Mouse (Mus musculus): ENCODE data around the gene Bicd2.

Gene Bicd2

DNA sequence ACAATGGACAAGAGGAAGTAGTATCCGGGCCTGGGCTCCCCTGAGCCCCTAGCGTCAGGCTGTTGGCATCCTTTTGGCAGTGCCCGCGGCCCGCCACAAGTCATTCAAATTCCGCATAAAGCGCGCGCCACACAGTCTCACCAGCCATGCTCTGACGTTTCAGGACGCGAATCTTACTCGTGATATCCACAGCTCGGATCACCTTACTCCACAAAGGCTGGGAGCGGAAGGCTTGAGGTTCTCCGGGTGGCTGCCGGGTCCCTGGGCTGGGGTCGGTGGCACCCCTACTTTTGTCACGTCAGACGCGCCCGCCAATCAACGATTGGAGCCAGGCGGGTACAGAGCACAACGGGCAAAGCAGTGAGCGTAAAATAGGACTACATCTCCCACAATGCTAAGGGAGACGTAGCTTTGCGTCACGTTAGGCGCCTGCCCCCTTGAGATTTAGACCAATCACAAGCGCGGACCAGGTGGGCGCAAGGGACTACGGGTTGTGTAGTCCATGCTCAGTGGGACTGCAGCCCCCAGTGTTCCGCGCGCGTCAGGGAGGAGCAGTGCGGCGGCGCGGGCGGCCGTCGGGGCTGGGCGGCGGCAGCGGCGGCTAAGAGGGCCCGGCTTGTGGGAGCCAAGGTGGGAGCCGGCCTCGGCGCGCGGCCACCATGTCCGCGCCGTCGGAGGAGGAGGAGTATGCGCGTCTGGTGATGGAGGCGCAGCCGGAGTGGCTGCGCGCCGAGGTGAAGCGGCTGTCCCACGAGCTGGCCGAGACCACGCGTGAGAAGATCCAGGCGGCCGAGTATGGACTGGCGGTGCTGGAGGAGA, at the start of gene Bicd2:
TSS of gene Bicd2 (plus strand) at position 574 of the 819 bp plus-strand sequence.
- peak; percentile 93 for DNase-seq

DNA sequence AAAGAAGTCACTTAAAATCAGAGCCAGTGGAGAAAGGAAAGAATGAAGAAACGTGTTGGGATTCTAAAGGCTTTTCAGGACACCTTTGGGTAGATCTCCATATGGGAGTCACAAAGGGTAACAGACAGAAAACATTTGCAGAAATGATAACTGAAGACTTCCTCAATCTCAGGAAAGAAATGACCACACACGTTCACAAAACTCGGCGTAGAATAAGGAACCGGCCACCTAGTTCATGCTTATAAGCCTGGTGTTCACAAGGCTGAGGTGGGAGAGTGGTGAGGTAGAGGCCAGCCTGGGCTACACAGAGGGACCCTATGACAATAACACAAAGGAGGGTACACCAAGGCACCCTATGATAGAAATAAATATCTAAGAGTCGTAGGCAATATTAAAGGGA, 49.4 kb upstream of the Bicd2 start:
- no peak for DNase-seq

DNA sequence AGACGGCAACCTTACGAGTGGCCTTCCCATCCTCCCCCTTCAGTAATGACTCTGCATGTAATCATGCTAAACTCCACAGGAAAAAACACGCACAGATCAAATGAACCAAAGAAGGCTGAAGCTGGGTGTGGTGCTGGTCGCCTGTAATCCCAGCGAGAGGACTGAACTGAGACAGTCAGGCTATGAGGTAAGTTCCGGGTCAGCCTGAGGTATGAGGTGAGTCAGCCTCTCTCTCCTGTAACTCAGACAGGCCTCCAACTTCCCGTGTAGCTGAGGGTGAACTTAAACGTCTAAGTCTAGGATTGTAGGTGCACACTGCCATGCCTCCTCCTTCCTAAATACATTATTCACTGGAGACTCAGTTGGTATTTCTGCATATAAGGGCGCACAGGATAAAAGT, 47.3 kb upstream of the Bicd2 start:
- no peak for DNase-seq

DNA sequence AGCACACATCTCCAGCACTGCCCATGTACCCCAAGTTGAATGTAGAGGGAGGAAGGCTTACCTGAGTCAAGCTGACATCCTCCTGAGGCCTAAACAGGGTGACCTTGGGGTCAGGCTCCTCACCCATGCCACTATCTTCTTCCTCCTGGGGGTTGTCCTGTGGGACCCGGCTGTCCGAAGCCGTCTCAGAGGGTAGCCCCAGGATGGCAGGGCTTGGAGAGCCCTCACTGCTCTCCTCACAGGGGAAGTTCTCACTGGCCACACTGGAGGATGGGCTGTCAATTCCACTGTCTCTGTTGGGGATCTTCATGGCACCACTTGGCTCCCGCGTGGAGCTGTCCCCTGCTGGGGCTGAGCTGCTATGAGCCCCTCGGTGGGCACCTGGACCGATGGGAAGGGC, 45.1 kb upstream of the Bicd2 start:
- no peak for DNase-seq

DNA sequence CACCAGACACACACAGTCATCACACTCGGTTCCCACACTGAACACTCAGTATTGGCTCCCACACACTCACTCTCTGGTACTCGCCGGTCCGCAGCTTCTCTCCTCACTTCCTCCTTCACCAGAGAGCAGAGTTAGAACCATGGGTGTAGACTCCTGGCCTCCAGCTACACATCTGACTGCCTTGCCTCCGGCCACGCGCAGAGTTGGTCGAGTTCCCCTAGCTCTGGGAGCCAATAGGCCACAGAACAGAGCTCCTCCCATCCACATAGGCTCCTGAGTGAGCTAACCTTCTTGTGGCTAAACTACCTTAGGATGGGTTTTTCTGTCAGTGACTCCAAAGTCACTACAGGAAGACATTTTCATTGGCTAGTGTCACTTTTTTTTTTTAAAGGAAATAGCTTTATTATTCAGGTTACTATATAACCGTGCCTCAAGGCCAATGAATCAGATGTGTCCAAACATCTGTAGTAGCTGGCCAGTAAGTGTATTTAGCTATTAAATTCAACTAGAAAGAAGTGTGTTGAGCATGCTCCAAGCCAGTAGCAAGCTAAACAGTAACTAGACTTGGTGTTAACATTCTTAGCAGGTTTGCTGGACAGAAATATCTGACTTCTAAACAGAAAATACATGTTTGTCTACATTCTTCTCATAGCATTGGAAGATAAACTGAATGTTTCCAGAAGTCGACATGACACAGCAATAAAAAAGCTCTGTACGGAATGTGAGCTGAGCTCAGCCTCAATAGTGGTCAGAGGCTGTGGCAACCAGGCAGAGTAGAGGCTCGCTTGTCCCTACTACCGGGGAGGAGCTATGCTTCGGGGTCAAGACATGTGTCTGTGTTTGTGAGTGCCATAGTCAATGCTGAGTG, 42.6 kb upstream of the Bicd2 start:
- DNase-seq, result no peak

DNA sequence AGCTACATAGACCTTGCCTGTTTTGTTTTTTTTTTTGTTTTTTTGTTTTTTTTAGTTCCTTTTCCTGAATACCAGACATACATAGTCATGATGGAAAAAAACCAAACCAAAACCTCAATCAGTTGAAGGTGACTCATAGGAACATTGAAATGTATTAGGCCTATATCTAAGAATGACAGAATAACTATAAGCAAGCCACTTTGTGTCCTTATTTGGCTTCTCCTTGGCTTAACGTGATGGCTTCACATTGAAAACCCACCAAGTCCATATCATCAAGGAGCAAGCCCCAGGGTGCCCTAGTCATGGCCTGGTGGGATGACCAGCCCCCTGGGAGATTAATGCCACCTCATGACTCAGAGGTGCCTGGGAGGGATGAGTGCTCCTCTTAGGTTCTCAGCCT, 40.6 kb upstream of the Bicd2 start:
- DNase-seq, result no peak

DNA sequence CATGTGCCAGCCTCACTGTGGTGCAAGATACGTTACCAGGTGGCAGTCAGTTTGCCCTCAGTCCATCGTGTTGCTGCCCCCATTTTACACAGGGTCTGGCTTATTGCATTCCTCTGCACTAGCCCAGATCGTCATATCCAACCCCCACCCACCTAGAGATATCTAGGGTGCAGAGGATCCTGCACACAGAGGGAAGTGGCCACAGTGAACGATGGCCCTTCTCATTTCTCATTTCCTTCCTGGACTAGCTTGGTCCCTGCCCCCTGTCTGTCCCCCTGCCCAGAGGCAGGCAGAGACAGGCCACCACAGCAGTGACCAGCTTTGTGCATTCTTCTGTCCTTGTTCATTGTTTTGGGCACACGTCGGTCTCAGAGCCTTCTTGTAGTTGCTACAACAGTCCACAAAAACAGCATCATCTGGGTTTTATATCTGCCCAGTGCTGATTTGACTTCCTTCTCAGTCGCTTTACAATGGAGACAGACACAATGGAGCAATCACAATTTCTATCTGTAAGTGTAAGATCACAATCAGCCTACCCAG, 34.5 kb upstream of the Bicd2 start:
- DNase-seq, result peak; percentile 37

DNA sequence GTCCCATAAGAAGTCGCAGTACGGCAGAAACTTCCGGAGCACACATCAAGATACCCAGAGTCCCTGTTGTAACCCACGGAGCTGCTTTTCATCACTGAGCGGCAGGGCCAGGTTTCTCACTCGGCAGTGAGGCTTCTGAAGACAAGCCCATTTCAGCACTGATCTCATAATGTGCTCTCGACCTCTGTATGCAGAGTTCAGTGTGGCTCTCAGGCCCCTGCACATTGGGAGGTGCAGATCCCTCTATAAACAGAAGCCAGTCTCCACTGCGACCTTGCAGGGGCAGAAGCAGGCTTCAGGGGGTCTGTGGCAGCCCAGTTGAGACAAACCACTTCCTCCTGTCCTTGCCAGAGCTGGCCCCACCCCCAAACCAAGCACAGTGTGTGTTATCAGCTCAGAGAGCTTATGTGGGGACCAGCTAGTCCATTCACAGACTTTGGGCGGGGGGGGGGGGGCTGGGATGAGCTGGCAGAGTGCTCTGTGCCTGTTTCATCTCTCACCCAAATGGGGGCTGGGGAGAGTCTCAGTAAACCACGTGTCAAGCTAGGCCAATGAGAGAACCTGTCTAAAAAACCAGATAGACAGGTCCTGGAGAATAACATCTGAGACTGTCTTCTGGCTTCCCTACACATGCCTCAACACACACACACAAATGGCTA, 33.9 kb upstream of the Bicd2 start:
- peak; percentile 81 for DNase-seq

DNA sequence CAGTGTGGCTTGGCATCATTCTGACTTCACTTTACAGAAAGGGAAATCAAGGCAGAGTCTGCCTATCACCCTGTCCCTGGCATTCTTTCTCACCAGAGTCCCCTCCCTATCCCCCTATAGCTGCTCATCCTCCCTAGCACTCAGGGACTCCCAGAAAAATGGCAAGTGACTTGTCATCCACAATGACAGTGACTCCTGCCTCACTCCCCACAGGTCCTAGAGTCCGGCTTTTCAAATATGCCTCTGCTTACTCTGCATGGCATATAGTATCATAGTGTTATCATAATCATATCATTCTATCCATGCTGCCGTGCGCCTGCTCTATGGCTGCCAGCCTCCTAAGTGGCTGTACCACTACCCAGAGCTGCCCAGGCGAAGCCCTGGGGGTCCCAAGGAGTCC, 33.2 kb upstream of the Bicd2 start:
- DNase-seq, result peak; percentile 42

DNA sequence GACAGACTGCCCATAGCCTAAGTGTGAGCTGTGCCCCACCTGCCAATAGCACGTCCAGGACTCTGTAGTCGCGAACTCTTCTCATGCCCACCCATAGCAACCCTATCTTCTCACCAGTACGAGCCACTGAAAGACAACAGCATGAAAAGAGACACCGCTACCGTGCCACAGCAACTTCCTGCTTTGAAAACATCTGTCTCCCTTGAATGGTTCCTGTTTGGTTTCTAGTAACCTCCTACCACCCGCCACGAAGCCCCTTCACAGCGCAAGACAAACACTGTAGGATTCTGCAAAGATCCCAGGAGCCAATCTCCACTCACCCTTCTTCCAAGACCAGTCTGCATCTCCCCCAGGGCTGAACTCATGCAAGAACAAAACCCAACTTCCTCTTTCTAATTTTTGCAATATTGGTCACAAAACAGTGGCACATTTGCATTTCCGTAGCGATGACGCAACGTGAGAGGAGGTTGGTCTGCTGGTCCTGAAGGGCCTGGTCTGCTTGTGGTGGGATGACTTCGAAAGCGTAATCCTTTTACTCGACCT, 32.5 kb upstream of the Bicd2 start:
- DNase-seq, result peak; percentile 68

DNA sequence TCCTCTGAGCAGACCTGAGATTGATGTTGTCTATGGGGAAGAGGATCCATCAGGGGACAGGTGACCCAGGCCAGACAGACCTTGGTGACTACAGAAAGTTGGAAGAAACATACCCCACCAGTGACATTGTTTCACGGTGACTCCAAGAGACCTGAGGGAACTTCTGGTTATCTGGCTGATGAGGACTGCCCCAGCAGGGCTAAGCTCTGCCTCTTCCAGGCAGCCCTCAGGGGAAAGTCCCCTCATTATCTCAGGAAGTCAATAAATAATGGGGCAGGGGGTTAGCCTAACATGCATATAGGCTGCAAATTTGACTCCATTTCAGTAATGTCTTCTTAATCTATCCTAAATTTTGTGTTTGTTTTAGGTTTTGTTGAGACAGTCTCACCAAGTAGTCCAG, 31.9 kb upstream of the Bicd2 start:
- DNase-seq, result no peak

DNA sequence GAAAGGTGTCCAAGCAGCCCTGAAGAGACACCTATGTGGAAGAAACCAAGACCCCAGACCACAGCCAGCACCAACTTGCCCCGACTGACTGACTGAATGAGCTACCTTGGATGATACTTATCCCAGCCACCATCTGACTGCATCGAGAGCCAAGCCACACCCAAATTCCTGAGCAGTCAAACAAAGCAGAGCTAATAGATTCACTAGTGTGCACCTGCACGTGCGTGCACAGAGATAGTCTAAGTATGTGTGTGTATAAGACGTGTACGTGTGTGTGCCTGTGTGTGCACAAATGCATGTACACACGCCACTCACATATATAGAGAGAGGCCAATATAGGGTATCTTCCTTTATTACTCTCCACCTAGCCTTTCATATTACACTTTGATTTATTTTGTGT, 29.7 kb upstream of the Bicd2 start:
- no peak for DNase-seq

DNA sequence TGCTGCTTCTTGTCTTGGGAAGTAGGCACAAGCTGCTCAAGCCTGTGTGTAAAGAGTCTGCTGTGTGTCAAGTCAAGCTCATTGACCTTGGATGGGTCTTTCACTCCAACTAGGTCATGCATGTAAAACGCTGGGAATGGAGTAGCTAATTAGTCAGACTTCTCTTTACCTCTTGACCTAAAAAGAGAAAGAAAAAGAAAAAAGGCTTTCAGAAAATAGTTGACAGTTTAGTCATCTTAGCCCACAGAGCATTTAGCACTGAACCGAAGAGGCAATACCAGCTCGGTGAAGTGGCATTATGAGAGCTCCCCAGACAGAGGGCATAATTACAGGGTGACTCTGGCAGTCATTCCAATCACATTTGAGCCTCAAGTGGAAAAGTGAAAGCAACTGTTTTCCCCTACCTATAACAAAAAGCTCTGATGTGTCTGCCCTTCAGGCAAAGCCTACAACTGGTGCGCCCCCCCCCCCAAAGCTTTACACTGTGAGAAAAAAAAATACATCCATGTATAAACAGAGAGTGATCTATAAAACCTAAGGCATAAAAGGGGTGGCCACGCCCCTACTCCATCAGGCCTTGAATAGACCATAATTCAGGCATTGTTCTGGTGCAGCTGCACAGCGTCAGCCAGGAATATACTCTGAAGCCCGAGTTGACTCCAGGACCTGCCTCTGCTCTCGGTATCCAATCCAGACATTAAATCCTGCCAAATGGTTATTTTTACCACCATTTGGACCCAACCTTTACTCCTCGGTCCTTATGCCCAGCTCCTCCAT, 24.8 kb upstream of the Bicd2 start:
- DNase-seq, result no peak

DNA sequence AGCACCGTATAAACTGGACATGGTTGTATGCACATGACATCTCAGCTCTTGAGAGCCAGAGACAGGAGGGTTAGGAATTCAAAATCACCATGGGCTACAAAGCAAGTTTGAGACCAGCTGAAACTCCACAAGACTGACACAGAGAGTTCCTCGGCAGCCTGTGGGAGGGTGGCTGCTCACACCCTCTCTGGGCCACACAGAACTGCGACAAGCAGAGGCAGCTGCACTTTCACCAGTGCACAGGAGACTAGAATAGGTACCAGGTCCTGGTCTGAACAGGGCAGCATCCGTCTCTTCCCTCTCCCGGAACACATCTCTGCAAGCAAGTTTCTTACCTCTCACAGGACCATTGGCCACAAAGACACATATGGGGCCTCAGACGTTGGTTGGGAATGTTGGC, 23.9 kb upstream of the Bicd2 start:
- no peak for DNase-seq

DNA sequence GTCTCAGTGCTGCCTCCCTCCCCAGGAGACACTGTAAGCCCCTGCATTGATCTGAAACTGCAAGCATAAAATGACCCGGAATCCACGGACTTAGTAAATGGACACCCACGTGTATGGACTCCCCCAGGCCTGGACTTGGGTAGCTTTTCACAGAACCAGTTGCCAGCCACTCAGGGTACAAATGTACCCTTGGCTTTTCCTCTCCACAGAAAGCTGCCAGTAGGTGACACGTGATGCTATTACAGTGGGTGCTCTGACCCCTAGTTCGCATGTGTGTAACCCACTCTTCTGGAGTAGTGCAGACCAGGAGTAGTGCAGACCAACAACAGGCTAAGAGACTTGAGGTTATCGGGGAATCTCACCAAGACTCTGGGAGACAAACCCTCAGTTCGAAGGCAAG, 23.5 kb upstream of the Bicd2 start:
- DNase-seq, result no peak

DNA sequence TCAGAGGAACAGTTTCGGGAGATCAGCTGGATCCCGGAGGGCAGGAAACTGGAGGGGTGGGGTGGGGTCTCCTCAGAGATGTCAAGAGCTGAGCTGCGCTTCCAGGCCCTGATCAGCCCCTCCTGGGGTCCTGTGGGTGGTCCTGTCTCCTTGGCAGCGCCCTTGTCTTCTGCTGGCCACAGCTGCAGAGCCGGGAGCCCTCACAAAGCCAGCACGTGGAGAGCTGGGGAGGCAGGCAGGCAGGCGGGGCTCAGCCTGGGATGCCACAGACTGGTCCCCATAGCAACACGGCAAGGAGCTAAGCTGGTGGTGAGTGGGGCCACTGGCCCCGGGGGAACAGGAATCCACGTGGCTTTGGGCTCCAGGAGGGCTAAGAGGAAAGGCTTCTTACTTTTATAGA, 21.3 kb upstream of the Bicd2 start, which contains the start of gene Fgd3:
TSS of gene Fgd3 (minus strand) at position 272 of the 400 bp plus-strand sequence.
- no peak for DNase-seq

DNA sequence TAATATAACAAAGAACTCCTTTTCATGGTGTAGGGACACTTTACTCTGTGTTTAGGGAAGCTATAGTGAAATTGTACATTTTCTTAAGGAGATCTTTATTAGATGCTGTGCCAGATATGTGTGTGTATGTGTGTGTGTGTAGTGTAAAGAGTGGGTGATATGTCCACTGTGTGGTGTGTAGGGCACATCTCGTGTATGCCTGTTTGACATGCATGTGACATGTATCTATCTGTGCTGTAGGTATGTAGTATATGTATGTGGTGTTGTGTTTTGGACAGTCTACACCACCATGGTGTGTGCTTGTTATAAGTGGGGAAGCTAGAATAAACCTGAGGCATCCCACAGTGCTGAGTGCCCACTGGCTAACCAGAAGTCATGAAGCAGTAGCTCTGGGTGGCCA, 20.9 kb upstream of the Bicd2 start:
- no peak for DNase-seq

DNA sequence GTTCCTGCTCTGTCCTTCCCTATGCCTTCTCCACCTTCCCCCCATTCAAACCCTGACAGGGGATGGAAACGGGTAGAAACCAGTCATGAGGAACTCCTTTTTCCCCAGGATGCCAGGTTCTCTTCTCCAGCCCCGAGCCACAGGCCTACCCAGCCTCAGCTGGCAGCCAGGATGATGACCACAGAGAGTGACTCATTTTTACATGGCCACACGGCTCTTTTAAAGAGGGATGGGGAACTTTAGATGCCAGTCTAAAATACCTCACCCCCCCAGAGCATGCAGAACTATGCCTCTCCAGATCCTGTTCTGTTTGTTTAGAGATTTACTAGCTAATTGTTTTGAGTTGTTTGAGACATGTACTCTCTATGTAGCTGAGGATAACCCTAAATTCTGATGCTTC, 19.9 kb upstream of the Bicd2 start:
- DNase-seq, result no peak

DNA sequence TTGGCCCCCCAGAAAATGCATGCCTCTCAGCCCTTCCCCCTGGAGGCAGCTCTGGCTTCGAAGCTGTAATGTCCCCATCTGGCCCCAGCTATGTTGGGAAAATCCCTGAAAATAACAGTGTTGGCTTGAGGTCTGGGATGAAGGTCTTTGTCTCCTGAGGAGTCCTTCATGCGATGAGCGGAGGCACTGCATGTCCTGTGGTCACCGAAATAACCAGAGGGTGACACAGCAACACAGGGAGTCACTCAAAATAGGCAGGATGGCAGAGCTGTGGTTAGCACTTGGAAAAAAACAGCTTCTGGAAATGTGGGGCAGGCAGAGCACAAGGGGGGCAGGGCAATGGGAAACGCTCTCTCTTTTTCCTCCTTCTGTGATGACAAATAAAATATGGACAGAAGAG, 19.2 kb upstream of the Bicd2 start:
- DNase-seq, result no peak

DNA sequence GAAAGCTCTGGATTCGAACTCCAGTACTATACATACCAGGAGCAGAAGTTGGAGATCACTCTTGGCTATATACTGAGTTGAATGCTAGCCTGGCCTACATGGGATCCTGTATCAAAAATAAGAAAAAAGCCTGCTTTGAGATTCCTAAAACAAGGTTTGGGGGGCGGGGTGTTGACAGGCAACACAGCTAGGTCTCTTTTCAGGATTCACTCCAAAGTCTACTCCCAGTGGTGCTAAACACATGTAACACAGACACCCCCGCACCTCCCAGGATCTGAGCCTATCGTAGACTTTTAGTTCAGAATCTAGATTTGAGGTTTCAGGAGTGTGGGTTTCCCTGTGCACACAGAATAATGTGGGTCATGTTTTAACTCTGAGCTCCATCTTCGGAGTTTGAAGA, 18.6 kb upstream of the Bicd2 start:
- DNase-seq, result no peak

DNA sequence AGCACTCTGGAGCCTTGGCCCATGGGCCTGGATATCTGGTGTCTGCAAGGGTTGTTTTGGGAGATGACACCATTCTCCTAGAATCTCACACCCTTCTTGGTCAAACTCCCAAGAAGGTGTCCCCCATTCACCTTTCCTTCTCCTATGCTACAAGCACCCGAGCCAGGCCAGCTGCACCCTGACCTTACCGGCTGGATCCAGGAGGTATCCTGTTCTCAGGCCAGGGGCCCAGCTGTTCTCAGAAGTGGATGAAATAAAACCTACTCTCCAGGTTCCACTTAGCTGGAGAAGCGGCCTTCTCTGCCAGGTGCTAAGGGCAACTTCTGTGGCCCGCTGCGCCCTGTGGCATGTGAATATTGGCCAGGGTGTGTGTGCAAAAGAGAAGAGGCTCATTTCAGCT, 16.5 kb upstream of the Bicd2 start:
- no peak for DNase-seq
